In the genomic region with DNA sequence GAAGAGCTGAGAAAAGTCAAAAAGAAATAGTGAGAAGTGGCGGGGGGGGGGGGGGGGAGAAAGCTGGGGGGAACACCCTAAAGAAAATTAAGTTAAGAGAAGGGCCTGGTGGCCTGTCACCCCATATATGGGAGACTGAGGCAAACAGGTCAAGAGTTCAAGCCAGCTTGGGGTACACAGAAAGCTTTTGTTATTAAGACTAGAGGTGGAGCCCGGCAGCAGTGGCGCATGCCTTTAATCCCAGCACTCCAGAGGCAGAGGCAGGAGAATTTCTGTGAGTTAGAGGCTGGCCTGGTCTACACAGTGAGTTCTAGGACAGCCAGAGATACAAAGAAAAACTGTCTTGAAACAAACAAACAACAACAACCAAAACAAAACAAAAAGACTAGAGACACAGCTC, we compare ENCODE assay signal across 15 mouse cellular contexts. TPM values are rescaled to one million over a fixed set of nuclear protein-coding genes. Genes with fewer than 3 reads are reported as not detected.
DNase-seq lines count a peak whose midpoint lies in the region; ATAC-seq and TF ChIP-seq lines count a peak whose summit lies in the region.
"Had no signal": no experiment of that assay in that cellular context is flagged by ENCODE, and none has a peak within 500 bp of the region (broad histone marks: within the 10 kb centered on the region; RNA-seq: fewer than 3 reads in every experiment).

No protein-coding gene starts in this region.

- no peaks in the 10 kb centered on the region for H3K27me3 ChIP-seq in kidney, adult 2 months (replicated peaks; ENCODE audit: control insufficient read depth, insufficient read depth, low read length)
- H3K27me3 ChIP-seq in spleen, adult 2 months (ENCODE audit: control insufficient read depth, insufficient read depth, low read length): no peaks in the 10 kb centered on the region
- H3K27me3 ChIP-seq in limb, embryonic 10.5 days (ENCODE audit: low read depth, poor library complexity, severe bottlenecking): no peaks in the 10 kb centered on the region
- no peaks in the 10 kb centered on the region for H3K27me3 ChIP-seq in midbrain, embryonic 16.5 days (ENCODE audit: control insufficient read depth, insufficient read depth, low read depth, low read length)
- H3K27me3 ChIP-seq: embryonic facial prominence, embryonic 13.5 days; hindbrain, embryonic 15.5 days; neural tube, embryonic 12.5 days had no signal

- peaks cover 24% of the 10 kb centered on the region for H3K4me1 ChIP-seq in kidney, adult 2 months (ENCODE audit: control insufficient read depth, insufficient read depth, low read length)
- H3K4me1 ChIP-seq in spleen, adult 2 months (ENCODE audit: control insufficient read depth, insufficient read depth, insufficient read length): peaks cover 45% of the 10 kb centered on the region
- peaks cover 39% of the 10 kb centered on the region for H3K4me1 ChIP-seq in limb, embryonic 10.5 days
- peaks cover 11% of the 10 kb centered on the region for H3K4me1 ChIP-seq in midbrain, embryonic 16.5 days (ENCODE audit: control insufficient read depth, insufficient read depth, low read length)

- no peak for TF ChIP-seq CTCF in kidney, adult 2 months (conservative IDR thresholded peaks at IDR 0.05; ENCODE audit: insufficient read depth, insufficient read length, low read depth, low read length)
- TF ChIP-seq CTCF in spleen, adult 2 months (IDR thresholded peaks at IDR 0.05; ENCODE audit: extremely low read depth, insufficient read depth, insufficient read length, insufficient replicate concordance): no peak

- no peak overlapping the region for H3K4me3 ChIP-seq in kidney, adult 2 months (ENCODE audit: insufficient read depth, low read depth, low read length)
- no peak overlapping the region for H3K4me3 ChIP-seq in spleen, adult 2 months (ENCODE audit: extremely low read depth, insufficient read depth, insufficient read length)
- no peak overlapping the region for H3K4me3 ChIP-seq in limb, embryonic 10.5 days
- no peak overlapping the region for H3K4me3 ChIP-seq in midbrain, embryonic 16.5 days (ENCODE audit: low read depth, low read length)
- H3K4me3 ChIP-seq: embryonic facial prominence, embryonic 13.5 days; hindbrain, embryonic 15.5 days; neural tube, embryonic 12.5 days had no signal

- 68% methylated on average over 3 of the region's 3 CpGs for WGBS in kidney, adult 2 months
- WGBS in spleen, adult 2 months: 51% methylated on average over 3 of the region's 3 CpGs
- WGBS in limb, embryonic 10.5 days: 95% methylated on average over 3 of the region's 3 CpGs
- WGBS in midbrain, embryonic 16.5 days: 96% methylated on average over 2 of the region's 3 CpGs

- no peak overlapping the region for H3K4me2 ChIP-seq in midbrain, embryonic 16.5 days (ENCODE audit: low read length)
- H3K4me2 ChIP-seq: embryonic facial prominence, embryonic 13.5 days; hindbrain, embryonic 15.5 days; neural tube, embryonic 12.5 days had no signal

- ATAC-seq in midbrain, embryonic 16.5 days: no peak

- H3K9me3 ChIP-seq in limb, embryonic 10.5 days (replicated peaks): no peaks in the 10 kb centered on the region
- no peaks in the 10 kb centered on the region for H3K9me3 ChIP-seq in midbrain, embryonic 16.5 days (replicated peaks; ENCODE audit: control insufficient read depth, low read length, poor library complexity, severe bottlenecking)
- H3K9me3 ChIP-seq: embryonic facial prominence, embryonic 13.5 days; hindbrain, embryonic 15.5 days; neural tube, embryonic 12.5 days had no signal

- no peak for TF ChIP-seq POLR2A in kidney, adult 2 months (IDR thresholded peaks at IDR 0.05; ENCODE audit: low read depth, low read length)
- no peak for TF ChIP-seq POLR2A in spleen, adult 2 months (IDR thresholded peaks at IDR 0.05; ENCODE audit: low read depth, low read length)

- H3K9ac ChIP-seq in midbrain, embryonic 16.5 days (ENCODE audit: low read depth, low read length): no peak overlapping the region
- H3K9ac ChIP-seq: embryonic facial prominence, embryonic 13.5 days; hindbrain, embryonic 15.5 days; neural tube, embryonic 12.5 days had no signal

- H3K36me3 ChIP-seq in kidney, adult 2 months (ENCODE audit: control insufficient read depth, insufficient read depth, low read length): peaks cover 15% of the 10 kb centered on the region
- peaks cover 14% of the 10 kb centered on the region for H3K36me3 ChIP-seq in spleen, adult 2 months (ENCODE audit: control insufficient read depth, insufficient read depth, low read length)
- peaks cover 14% of the 10 kb centered on the region for H3K36me3 ChIP-seq in limb, embryonic 10.5 days
- H3K36me3 ChIP-seq in midbrain, embryonic 16.5 days (ENCODE audit: control insufficient read depth, insufficient read depth, low read length): 0 out of 2 replicates have a peak, but pooled peaks cover 3% of the 10 kb centered on the region

- H3K27ac ChIP-seq in kidney, adult 2 months (ENCODE audit: insufficient read depth, low read depth, low read length): peak overlapping the region; percentile 61
- peak overlapping the region; percentile 64 for H3K27ac ChIP-seq in spleen, adult 2 months (ENCODE audit: insufficient read depth, low read length)
- peak overlapping the region; percentile 73; the same call in 1 of the 2 replicates for H3K27ac ChIP-seq in limb, embryonic 10.5 days
- H3K27ac ChIP-seq in midbrain, embryonic 16.5 days (ENCODE audit: low read length): no peak overlapping the region
- H3K27ac ChIP-seq: neural tube, embryonic 12.5 days had no signal

- no peak for DNase-seq in kidney, adult 2 months
- no peak for DNase-seq in kidney, postnatal 10 days
- DNase-seq in spleen, adult 2 months (ENCODE audit: low read depth in 1 of 2, low spot score in 2 of 2): no peak
- no peak for DNase-seq in spleen, postnatal 4 days (ENCODE audit: low spot score in 2 of 2)
- DNase-seq in limb, embryonic 10.5 days (ENCODE audit: low spot score): no peak
- no peak for DNase-seq in urinary bladder, postnatal 36 days (ENCODE audit: low spot score in 2 of 2)
- DNase-seq in embryo, embryonic 9.5 days (ENCODE audit: extremely low spot score): no peak
- DNase-seq: cerebellum, adult 2 months; layer of hippocampus, postnatal 36 days; right cerebral cortex, postnatal 25 days had no signal

RNA-seq across cellular contexts. Expression of gene Txnip, which starts 7.3 kb away (rescaled TPM):
- polyA plus RNA-seq in kidney, adult 2 months (2012; rRNA removed): 514 and 518 TPM in 2 replicates
- polyA plus RNA-seq in spleen, adult 2 months (2012; rRNA removed): 423 and 439 TPM in 2 replicates
- 28.5 and 43.4 TPM in 2 replicates for polyA plus RNA-seq in limb, embryonic 10.5 days (2016; fragmentation: Nextera tagmentation; extraction: Ambion mirVana)
- polyA plus RNA-seq in midbrain, embryonic 16.5 days (2015; fragmentation: Nextera tagmentation; extraction: Ambion mirVana): 41.5 and 43.5 TPM in 2 replicates

RNA-seq across cellular contexts. Expression of gene Gm16253, which starts 11.7 kb away (rescaled TPM):
- 0.20 TPM in 1 of 2 replicates, not detected in the other for polyA plus RNA-seq in kidney, adult 2 months (2012; rRNA removed)
- polyA plus RNA-seq in spleen, adult 2 months (2012; rRNA removed): 0.18 TPM in 1 of 2 replicates, not detected in the other
- polyA plus RNA-seq in limb, embryonic 10.5 days (2016; fragmentation: Nextera tagmentation; extraction: Ambion mirVana): 0.60 and 2.0 TPM in 2 replicates
- 1.6 and 1.8 TPM in 2 replicates for polyA plus RNA-seq in midbrain, embryonic 16.5 days (2015; fragmentation: Nextera tagmentation; extraction: Ambion mirVana)
- polyA plus RNA-seq: cerebellum, adult 2 months had no signal

RNA-seq across cellular contexts. Expression of gene Polr3gl, which starts 28.9 kb away (rescaled TPM):
- 14.5 and 15.3 TPM in 2 replicates for polyA plus RNA-seq in kidney, adult 2 months (2012; rRNA removed)
- 9.2 and 10.7 TPM in 2 replicates for polyA plus RNA-seq in spleen, adult 2 months (2012; rRNA removed)
- polyA plus RNA-seq in limb, embryonic 10.5 days (2016; fragmentation: Nextera tagmentation; extraction: Ambion mirVana): 27.2 and 42.1 TPM in 2 replicates
- polyA plus RNA-seq in midbrain, embryonic 16.5 days (2015; fragmentation: Nextera tagmentation; extraction: Ambion mirVana): 36.7 and 38.8 TPM in 2 replicates

RNA-seq across cellular contexts. Expression of gene Ankrd34a, which starts 31.3 kb away (rescaled TPM):
- 0.23 and 0.38 TPM in 2 replicates for polyA plus RNA-seq in kidney, adult 2 months (2012; rRNA removed)
- polyA plus RNA-seq in spleen, adult 2 months (2012; rRNA removed): 0.14 and 0.15 TPM in 2 replicates
- 0.73 and 0.96 TPM in 2 replicates for polyA plus RNA-seq in limb, embryonic 10.5 days (2016; fragmentation: Nextera tagmentation; extraction: Ambion mirVana)
- polyA plus RNA-seq in midbrain, embryonic 16.5 days (2015; fragmentation: Nextera tagmentation; extraction: Ambion mirVana): 16.4 and 20.6 TPM in 2 replicates
- polyA plus RNA-seq: CD4-positive, CD25-positive, alpha-beta regulatory T cell, adult 4 months had no signal

RNA-seq across cellular contexts. Expression of gene Lix1l, which starts 35.8 kb away (rescaled TPM):
- 7.7 and 9.6 TPM in 2 replicates for polyA plus RNA-seq in kidney, adult 2 months (2012; rRNA removed)
- 5.8 and 5.9 TPM in 2 replicates for polyA plus RNA-seq in spleen, adult 2 months (2012; rRNA removed)
- polyA plus RNA-seq in limb, embryonic 10.5 days (2016; fragmentation: Nextera tagmentation; extraction: Ambion mirVana): 3.6 and 4.5 TPM in 2 replicates
- 4.0 and 4.7 TPM in 2 replicates for polyA plus RNA-seq in midbrain, embryonic 16.5 days (2015; fragmentation: Nextera tagmentation; extraction: Ambion mirVana)
